Mouse (Mus musculus): ENCODE data around the gene Timd2.
"Not testable (repeated sequence)": the region's sequence is repeated elsewhere in the genome, so short reads cannot be mapped to it uniquely, and the experiment has no call there.

Gene Timd2

GRCm38 (mm10) chr11:46652476-46652875 lies 54.4 kb downstream of the Timd2 start:
- no peak for DNase-seq

- not testable (repeated sequence) for DNase-seq
These were observed 57.2 kb downstream of the Timd2 start for GRCm38 (mm10) chr11:46649655-46650054.

- DNase-seq: no peak
These were observed 62.0 kb downstream of the Timd2 start for GRCm38 (mm10) chr11:46644824-46645223.

GRCm38 (mm10) chr11:46636568-46636967 lies 70.3 kb downstream of the Timd2 start:
- no peak for DNase-seq

GRCm38 (mm10) chr11:46635516-46635915 lies 71.3 kb downstream of the Timd2 start:
- not testable (repeated sequence) for DNase-seq

- DNase-seq: peak; percentile 29
These were observed 75.2 kb downstream of the Timd2 start for GRCm38 (mm10) chr11:46631635-46632034.

GRCm38 (mm10) chr11:46629211-46629795 lies 77.6 kb downstream of the Timd2 start, which contains the start of gene Dppa1:
Dppa1 (minus strand) TSS chr11:46629261.
- no peak for DNase-seq

- no peak for DNase-seq
These were observed 86.3 kb downstream of the Timd2 start for GRCm38 (mm10) chr11:46620414-46621168.

GRCm38 (mm10) chr11:46619929-46620328 lies 86.9 kb downstream of the Timd2 start:
- no peak for DNase-seq

Measured in right cerebral cortex, postnatal 25 days (tissue).